Mouse (Mus musculus) cerebral cortex, adult 2 months (tissue): ENCODE data around the gene Kcne4.

Experiments used
- WGBS: fragments of 180-500 bp; shearing (Covaris S2); methylation state at CpG from one replicate; pipeline ENCODE4 v1.1.7; 2018; 5-methylcytosine and 5-hydroxymethylcytosine counted together

Gene Kcne4

DNA sequence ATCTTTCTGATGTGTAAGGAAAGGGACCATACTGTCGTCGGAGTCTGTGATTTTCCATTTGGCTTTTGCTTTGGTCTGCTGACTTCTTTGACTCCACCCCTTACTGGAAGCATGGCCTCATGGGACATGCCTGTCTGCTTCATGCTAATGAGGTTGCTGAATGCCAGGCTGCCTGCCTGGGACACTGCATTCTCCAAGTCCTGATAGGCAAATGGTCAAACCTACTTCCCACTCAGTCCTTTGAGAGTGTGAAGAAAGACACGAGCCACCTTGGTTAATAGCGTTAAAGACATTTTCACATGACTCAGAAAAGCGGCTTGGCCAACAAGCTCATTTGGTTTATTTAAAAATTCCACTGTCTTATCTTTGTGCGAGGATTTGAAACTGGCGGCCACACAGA, 43.5 kb downstream of the Kcne4 start:
- 69% methylated on average over 7 of the region's 7 CpGs for WGBS

DNA sequence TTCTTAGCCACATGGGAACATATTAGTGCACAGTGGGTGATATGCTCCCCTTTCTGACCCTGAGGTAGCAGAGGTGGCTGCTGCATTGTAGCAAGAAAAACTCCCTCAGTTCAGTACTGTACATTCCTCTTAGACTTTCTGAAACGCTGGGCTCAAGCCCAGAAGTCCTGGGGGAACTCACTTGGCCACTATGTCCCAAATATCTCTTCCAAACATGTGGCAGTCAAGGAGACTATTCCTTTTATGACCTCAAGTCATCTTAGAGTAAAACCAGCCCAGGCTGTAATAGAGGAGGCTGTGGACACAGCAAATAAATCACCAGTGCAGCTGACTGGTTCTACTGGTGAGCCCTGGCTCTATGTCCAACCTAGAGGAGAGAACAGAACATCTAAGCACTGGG, 45.7 kb downstream of the Kcne4 start:
- WGBS: 70% methylated on average over 1 of the region's 1 CpGs

DNA sequence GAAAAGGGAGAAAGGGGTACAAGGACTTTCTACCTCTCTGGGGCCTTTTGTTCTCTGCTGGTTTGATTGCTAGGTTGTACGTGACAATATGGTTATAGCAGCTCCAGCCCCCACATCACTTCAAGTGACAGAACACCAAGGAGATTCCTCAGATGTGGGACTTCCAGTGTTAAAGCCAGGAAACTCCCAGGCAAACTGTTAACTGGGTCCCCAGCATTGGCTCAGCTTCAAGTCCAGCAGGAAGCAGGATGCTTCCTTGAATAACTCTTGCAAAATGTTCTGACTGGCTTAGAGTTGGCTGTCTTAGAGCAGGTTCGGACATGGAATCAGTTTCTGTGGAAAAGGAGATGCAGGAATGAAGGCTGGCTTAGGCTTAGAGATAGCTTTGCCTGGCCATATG, 47.3 kb downstream of the Kcne4 start:
- 27% methylated on average over 2 of the region's 2 CpGs for WGBS

DNA sequence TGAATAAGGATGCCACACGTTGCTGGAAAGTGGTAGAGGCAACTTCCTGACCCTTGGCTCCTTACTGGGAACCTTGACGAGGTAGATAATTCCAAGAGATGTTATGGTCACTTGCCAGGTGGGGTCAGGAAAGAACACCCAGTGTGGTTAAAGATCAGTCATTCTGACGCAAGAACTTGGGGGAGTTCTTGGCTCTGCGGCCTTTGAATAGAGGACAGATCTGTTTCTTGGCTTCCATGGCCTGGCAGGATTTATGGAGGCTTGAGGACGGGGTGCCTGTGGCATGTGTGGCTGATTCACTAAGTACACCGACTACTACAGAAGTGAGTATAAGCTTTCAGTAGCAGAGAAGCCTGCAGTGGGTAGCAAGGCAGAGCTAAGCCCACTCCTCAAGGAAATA, 47.8 kb downstream of the Kcne4 start:
- 36% methylated on average over 6 of the region's 6 CpGs for WGBS

DNA sequence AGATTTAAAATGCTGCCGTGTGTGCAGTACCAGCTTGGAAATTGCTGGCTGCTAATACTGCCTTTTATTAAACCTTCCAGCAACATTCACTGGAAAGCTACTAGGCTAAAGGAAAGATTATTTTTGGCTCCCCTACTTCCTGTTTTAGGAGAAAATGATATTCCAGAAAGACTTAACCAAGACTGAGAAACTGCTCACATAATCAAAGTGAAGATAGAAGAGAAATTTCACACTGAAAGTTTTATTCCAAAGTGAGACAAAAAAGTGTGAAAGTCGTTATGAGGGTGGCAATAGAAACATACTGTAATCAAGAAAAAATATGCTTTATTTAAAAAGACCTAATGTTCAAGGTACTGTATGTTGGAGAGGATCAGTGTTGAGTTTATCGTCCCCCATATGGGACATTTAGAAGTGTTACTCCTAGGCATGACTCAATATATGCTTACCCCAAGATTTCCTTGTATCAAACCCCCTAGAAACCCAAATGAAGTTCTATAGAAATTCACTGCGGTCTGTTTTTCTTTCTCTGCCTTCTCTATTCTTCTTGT, 48.3 kb downstream of the Kcne4 start:
- 48% methylated on average over 4 of the region's 4 CpGs for WGBS

DNA sequence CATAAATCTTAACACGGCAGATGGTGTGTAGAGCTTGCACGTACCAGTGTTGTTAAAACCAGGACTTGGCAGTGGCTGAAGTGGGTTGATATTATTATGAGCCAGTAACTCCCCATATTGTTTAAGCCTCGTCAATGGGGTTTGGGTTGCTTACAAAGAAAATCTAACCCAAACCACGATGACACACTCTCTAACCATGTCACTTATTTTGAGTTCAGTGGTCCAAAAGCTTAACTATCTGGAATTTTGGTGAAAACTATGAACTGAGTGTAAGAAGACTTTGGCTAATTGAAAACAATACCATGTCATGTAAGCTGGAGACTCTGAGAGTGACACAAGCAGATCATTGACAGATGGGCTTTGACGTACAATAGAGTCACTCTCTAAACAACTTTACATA, 49.4 kb downstream of the Kcne4 start:
- WGBS: 71% methylated on average over 5 of the region's 5 CpGs

DNA sequence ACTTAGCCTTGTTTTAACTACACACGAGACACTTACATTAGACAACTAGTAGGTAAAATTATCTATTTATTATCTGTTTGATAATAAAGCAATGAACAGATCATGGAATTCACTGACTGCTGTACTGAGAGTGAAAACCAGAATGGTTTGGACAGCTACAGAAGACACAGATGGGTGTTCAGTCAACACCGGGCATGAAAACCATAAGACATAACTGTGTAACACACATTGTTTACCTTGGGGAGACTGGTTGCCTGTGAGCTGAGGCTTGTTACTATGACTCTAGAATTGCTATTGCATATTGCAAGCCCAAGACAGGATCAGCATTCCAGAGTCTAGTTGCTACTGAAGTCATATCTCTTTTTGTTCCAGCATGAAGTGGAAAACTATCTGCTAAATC, 49.9 kb downstream of the Kcne4 start:
- 82% methylated on average over 2 of the region's 2 CpGs for WGBS
